In genomic region chr4:25179617-25180208, GRCm38 (mm10) we compare ENCODE assay signal across 9 mouse cellular contexts.
A peak's percentile ranks its signal among the peaks of the same experiment; 100 is the strongest.
DNase-seq lines count a peak whose midpoint lies in the region; ATAC-seq lines count a peak whose summit lies in the region.
"Had no signal": no experiment of that assay in that cellular context is flagged by ENCODE, and none has a peak within 500 bp of the region (broad histone marks: within the 10 kb centered on the region; RNA-seq: fewer than 3 reads in every experiment).

No protein-coding gene starts in this region.

- DNase-seq in kidney, postnatal 14 days: peak; percentile 3
- peak; percentile 42 for DNase-seq in NIH3T3 (ENCODE audit: low read depth)
- peak; percentile 0 for DNase-seq in fibroblast of lung, adult 2 months (ENCODE audit: low read depth)
- peak; percentile 5 to 7 for DNase-seq in left cerebral cortex, postnatal 36 days (ENCODE audit: low spot score in 2 of 2)
- DNase-seq in cerebellum, adult 18-20 months: no peak
- DNase-seq in gastrocnemius, postnatal 10 days: no peak
- no peak for DNase-seq in heart, postnatal 4 days

- no peaks in the 10 kb centered on the region for H3K27me3 ChIP-seq in kidney, embryonic 14.5 days (ENCODE audit: control insufficient read depth, insufficient read depth, low read length)

- H3K27ac ChIP-seq in kidney, embryonic 14.5 days (ENCODE audit: low read depth, low read length): no peak overlapping the region

- H3K4me3 ChIP-seq in kidney, embryonic 14.5 days (ENCODE audit: low read length): no peak overlapping the region
- H3K4me3 ChIP-seq: myocyte had no signal

- H3K4me2 ChIP-seq in kidney, embryonic 14.5 days (replicated peaks; ENCODE audit: low read depth, low read length): no peak overlapping the region

- 62% methylated on average over 4 of the region's 4 CpGs for WGBS in kidney, embryonic 14.5 days

- H3K9me3 ChIP-seq in kidney, embryonic 14.5 days (ENCODE audit: control insufficient read depth, low read length): no peaks in the 10 kb centered on the region

- H3K36me3 ChIP-seq in kidney, embryonic 14.5 days (ENCODE audit: control insufficient read depth, insufficient read depth, low read length): no peaks in the 10 kb centered on the region

- no peaks in the 10 kb centered on the region for H3K4me1 ChIP-seq in kidney, embryonic 14.5 days (ENCODE audit: control insufficient read depth, insufficient read depth, low read length)

- ATAC-seq in kidney, embryonic 14.5 days (ENCODE audit: low FRiP score, low TSS enrichment): no peak

- intact Hi-C loops in left cerebral cortex, postnatal 36 days (cut with DNase I): loop anchor here (5.0 to 10.0 kb wide), 2 partner anchors 272 to 465 kb away; no protein-coding TSS in a partner anchor

- no peak overlapping the region for H3K9ac ChIP-seq in kidney, embryonic 14.5 days (ENCODE audit: low read depth, low read length)

Comparison
In these comparisons a context has a peak if more than half of its experiments do, and no peak if none do; other contexts are left out.
1. DNase-seq: peak in kidney, postnatal 14 days (single experiment), NIH3T3 (single experiment), fibroblast of lung, adult 2 months (single experiment) and left cerebral cortex, postnatal 36 days (2 of 2); none in cerebellum, adult 18-20 months (0 of 2), gastrocnemius, postnatal 10 days (single experiment) and heart, postnatal 4 days (single experiment).